21 mouse cellular contexts compared by ENCODE assay signal in genomic region chr2:179277204-179277886, GRCm38 (mm10).
DNase-seq lines count a peak whose midpoint lies in the region; ATAC-seq lines count a peak whose summit lies in the region.
"Had no signal": no experiment of that assay in that cellular context is flagged by ENCODE, and none has a peak within 500 bp of the region (broad histone marks: within the 10 kb centered on the region; RNA-seq: fewer than 3 reads in every experiment).

No protein-coding gene starts in this region.

- peaks cover 2% of the 10 kb centered on the region for H3K4me1 ChIP-seq in forebrain, embryonic 16.5 days (replicated peaks; ENCODE audit: control insufficient read depth, insufficient read depth, low read length)
- no peaks in the 10 kb centered on the region for H3K4me1 ChIP-seq in forebrain, embryonic 13.5 days
- H3K4me1 ChIP-seq: embryonic facial prominence, embryonic 12.5 days; hindbrain, embryonic 13.5 days; liver, embryonic 13.5 days; stomach, embryonic 15.5 days had no signal

- intact Hi-C loops in left cerebral cortex, postnatal 25 days (cut with DNase I), result no loop called here

- no peak overlapping the region for H3K4me2 ChIP-seq in forebrain, embryonic 16.5 days (ENCODE audit: low read length)
- no peak overlapping the region for H3K4me2 ChIP-seq in forebrain, embryonic 13.5 days
- H3K4me2 ChIP-seq: embryonic facial prominence, embryonic 12.5 days; forebrain, embryonic 15.5 days; hindbrain, embryonic 13.5 days; liver, embryonic 13.5 days; midbrain, embryonic 11.5 days; stomach, embryonic 15.5 days had no signal

- H3K9me3 ChIP-seq in forebrain, embryonic 16.5 days (ENCODE audit: control insufficient read depth, low read length), result no peaks in the 10 kb centered on the region
- no peaks in the 10 kb centered on the region for H3K9me3 ChIP-seq in forebrain, embryonic 13.5 days (replicated peaks)
- H3K9me3 ChIP-seq: embryonic facial prominence, embryonic 12.5 days; forebrain, embryonic 15.5 days; hindbrain, embryonic 13.5 days; liver, embryonic 13.5 days; stomach, embryonic 15.5 days had no signal

- no peak overlapping the region for H3K27ac ChIP-seq in forebrain, embryonic 16.5 days (ENCODE audit: low read length)
- H3K27ac ChIP-seq in forebrain, embryonic 13.5 days, result no peak overlapping the region
- H3K27ac ChIP-seq: embryonic facial prominence, embryonic 12.5 days; forebrain, embryonic 15.5 days; hindbrain, embryonic 13.5 days; liver, embryonic 13.5 days; stomach, embryonic 15.5 days had no signal

- no peak for ATAC-seq in cerebellum, adult (ENCODE audit: insufficient number of reproducible peaks, low FRiP score, low TSS enrichment)
- 0 out of 2 replicates have a peak, but pooled peaks have one; percentile 40 for ATAC-seq in forebrain, embryonic 16.5 days
- no peak for ATAC-seq in forebrain, embryonic 13.5 days
- ATAC-seq: forebrain, embryonic 15.5 days; inflammation-experienced regulatory T-cells, adult 6 months had no signal

- H3K36me3 ChIP-seq in forebrain, embryonic 16.5 days (ENCODE audit: control insufficient read depth, insufficient read depth), result no peaks in the 10 kb centered on the region
- H3K36me3 ChIP-seq in forebrain, embryonic 13.5 days (ENCODE audit: poor library complexity, severe bottlenecking), result no peaks in the 10 kb centered on the region
- H3K36me3 ChIP-seq: embryonic facial prominence, embryonic 12.5 days; forebrain, embryonic 15.5 days; hindbrain, embryonic 13.5 days; liver, embryonic 13.5 days; stomach, embryonic 15.5 days had no signal

- no peak overlapping the region for H3K4me3 ChIP-seq in forebrain, embryonic 16.5 days (replicated peaks; ENCODE audit: low read length)
- no peak overlapping the region for H3K4me3 ChIP-seq in forebrain, embryonic 13.5 days
- H3K4me3 ChIP-seq: embryonic facial prominence, embryonic 12.5 days; forebrain, embryonic 15.5 days; hindbrain, embryonic 13.5 days; liver, embryonic 13.5 days; stomach, embryonic 15.5 days had no signal

- no peaks in the 10 kb centered on the region for H3K27me3 ChIP-seq in forebrain, embryonic 16.5 days (replicated peaks; ENCODE audit: control insufficient read depth, insufficient read depth, low read length)
- H3K27me3 ChIP-seq in forebrain, embryonic 13.5 days, result no peaks in the 10 kb centered on the region
- H3K27me3 ChIP-seq: embryonic facial prominence, embryonic 12.5 days; forebrain, embryonic 15.5 days; hindbrain, embryonic 13.5 days; liver, embryonic 13.5 days; stomach, embryonic 15.5 days had no signal

- peak; percentile 15 for DNase-seq in cerebellum, adult 9-11 months
- DNase-seq in left cerebral cortex, postnatal 25 days (ENCODE audit: low spot score in 2 of 2), result peak; percentile 7 to 32
- DNase-seq in left cerebral cortex, adult 11 months (ENCODE audit: low spot score), result no peak
- peak; percentile 32 for DNase-seq in brain, adult 2 months (ENCODE audit: low read depth, low spot score)
- DNase-seq: adrenal gland, postnatal 14 days; cerebellum, adult 18-20 months; kidney, adult 18-20 months; kidney, postnatal 4 days; liver, embryonic 13.5 days; lung, adult 2 months; thymus, adult 18-20 months; thymus, postnatal 36 days had no signal

- 73% methylated on average over 15 of the region's 15 CpGs for WGBS in forebrain, embryonic 16.5 days
- 90% methylated on average over 15 of the region's 15 CpGs for WGBS in forebrain, embryonic 13.5 days

- H3K9ac ChIP-seq in forebrain, embryonic 16.5 days (replicated peaks; ENCODE audit: low read depth, low read length), result no peak overlapping the region
- H3K9ac ChIP-seq in forebrain, embryonic 13.5 days, result no peak overlapping the region
- H3K9ac ChIP-seq: embryonic facial prominence, embryonic 12.5 days; forebrain, embryonic 15.5 days; hindbrain, embryonic 13.5 days; liver, embryonic 13.5 days; stomach, embryonic 15.5 days had no signal
